Mouse (Mus musculus): ENCODE results near the gene Ptpn1.

GRCm38 (mm10) chr2:167904621-167905367, 27.1 kb upstream of the Ptpn1 start:
- peak; percentile 31; the same call in 1 of the 2 replicates for TF ChIP-seq CTCF (IDR thresholded peaks at IDR 0.05; ENCODE audit: low read depth, low read length)
- TF ChIP-seq POLR2A (IDR thresholded peaks at IDR 0.05; ENCODE audit: extremely low read depth, insufficient read depth, low read length) = no peak

All from liver, adult 2 months (tissue).